Mouse (Mus musculus) embryo, embryonic 9.5 days (tissue): ENCODE measurements around the gene Gkn3.
A peak's percentile ranks its signal among the peaks of the same experiment; 100 is the strongest.

Source experiments
- DNase-seq: peaks from one replicate; pipeline ENCODE4 v3.0.0-alpha.2; 2017; ENCODE audit errors: extremely low spot score

Gkn3 gene

GRCm38 (mm10) chr6:87388877-87389276 is at the start of gene Gkn3:
Gkn3 (minus strand) TSS chr6:87388935.
- no peak for DNase-seq

DNA sequence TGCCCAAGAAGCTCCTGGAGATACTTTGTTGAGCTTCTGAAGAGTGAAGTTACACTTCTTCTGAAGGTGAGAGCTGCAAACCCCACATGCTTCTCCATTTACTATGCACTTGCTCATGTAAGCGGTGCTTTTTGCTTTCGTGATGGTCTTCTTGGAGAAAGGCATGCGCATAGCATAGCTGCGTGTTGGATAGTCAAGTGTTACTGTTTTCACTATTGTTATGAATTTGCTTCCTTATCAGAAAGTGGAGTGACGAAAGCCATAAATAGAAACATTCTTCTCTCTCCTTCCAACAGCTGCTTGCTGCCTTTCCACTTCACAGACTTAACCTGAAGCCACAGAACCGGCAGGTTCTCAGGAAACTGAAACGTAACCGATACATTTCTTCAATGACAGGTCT is 48.0 kb upstream of the Gkn3 start:
- DNase-seq, result no peak

GRCm38 (mm10) chr6:87435791-87436190 is 47.1 kb upstream of the Gkn3 start:
- no peak for DNase-seq

DNA sequence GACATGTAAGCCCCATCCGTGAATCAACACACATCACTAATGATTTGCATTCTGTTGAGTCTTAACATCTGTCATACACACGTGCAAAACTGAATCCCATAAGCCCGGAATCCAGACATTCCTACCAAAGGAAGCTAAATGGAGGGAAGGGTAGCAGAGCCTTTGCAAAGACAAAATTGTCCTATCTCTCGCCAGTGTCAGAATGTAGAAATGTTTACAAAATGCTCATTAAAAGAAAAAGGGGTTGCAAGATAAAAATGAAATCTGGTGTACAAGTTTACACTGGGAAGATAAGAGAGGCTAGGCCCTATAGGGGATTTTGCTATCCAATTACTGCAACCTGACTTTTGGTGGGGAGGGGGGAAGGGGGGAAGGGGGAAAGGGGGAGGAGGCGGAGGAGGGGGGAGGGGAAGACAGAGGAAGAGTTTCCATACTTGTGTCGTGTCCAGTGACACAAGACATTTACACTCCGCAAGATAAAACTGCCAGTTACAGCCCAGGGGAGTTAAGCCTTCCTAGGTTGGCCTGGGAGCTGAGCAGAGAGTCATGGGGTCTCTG is 39.8 kb upstream of the Gkn3 start, which contains the start of gene Bmp10:
TSS of gene Bmp10 (plus strand) at position 508 of the 558 bp plus-strand sequence.
- no peak for DNase-seq

GRCm38 (mm10) chr6:87427616-87428015 is 38.9 kb upstream of the Gkn3 start:
- DNase-seq, result no peak

GRCm38 (mm10) chr6:87426954-87427353 is 38.2 kb upstream of the Gkn3 start:
- no peak for DNase-seq

- DNase-seq, result no peak
These were observed 35.5 kb upstream of the Gkn3 start for GRCm38 (mm10) chr6:87424037-87424816.

- no peak for DNase-seq
These were observed 33.6 kb upstream of the Gkn3 start for GRCm38 (mm10) chr6:87422304-87422703.

DNA sequence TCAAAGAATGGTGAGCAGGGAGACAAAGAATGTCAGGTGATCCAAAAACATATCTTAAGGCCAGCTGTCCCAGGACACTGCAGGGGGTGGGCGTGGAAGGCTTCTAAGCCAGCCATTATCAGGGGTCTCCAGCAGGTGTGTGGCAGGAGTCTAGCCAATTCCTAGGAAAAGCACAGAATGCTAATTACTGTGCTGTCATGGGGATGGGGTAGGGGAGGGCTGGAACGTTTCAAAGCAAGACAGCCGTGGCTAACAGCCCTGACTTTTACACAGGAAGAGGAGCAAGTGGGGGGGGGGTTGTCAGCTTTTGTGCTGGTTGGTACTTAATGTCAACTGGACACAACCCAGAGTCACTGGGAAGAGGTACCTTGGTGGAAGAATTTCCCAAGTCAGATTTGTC is 23.3 kb upstream of the Gkn3 start:
- no peak for DNase-seq

DNA sequence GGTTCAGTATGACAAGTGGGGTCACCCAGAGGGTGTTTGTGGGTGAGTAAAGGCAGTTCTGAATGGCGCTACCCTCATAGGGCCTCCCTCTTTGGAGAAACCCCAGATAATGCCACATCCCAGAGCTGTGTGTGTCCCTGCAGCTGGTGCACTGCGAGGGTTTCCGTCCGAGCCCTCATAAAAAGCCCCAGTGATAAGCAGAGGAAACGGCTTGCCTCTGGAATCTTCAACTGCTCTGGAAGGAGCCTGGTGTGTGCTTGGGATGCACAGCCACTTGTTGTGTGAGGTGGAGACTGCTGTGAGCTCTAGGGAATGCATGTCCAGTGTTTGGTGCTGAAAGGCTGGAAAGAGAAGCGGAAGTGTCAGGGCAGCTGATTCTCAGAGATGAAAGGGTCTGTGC is 12.7 kb upstream of the Gkn3 start:
- DNase-seq, result no peak

DNA sequence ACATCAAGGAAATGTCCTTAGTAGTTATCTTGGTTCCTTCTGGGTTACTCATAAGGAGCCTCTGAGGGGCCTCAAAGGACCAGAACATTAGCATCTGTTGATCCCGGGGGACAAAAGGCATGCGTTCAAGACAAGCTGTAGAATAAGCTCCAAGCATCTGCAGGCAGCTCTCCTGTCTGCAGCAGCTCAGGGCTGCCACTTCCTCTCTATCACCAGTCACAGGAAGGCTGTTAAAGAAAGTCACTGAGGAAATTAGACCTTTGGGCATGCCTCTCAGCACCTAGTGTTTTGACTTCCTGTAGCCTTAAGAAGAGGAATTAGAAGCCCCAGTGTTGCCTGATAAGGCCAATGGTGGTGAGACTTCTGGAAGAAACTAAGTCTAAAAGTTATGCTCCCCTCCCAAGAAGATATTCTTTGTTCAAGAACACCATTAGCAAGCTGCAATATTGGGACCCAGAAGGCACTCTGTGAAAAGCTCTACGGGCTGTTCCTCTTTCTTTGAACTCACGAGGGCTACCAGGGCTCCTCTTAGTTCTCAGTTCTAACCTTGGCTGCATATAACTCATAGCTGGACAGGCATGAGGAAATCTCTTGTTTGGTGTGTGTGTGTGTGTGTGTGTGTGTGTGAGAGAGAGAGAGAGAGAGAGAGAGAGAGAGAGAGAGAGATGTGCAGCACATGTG is 11.3 kb upstream of the Gkn3 start:
- no peak for DNase-seq

- peak; percentile 60 for DNase-seq
These were observed 10.4 kb upstream of the Gkn3 start for GRCm38 (mm10) chr6:87399137-87399536.

DNA sequence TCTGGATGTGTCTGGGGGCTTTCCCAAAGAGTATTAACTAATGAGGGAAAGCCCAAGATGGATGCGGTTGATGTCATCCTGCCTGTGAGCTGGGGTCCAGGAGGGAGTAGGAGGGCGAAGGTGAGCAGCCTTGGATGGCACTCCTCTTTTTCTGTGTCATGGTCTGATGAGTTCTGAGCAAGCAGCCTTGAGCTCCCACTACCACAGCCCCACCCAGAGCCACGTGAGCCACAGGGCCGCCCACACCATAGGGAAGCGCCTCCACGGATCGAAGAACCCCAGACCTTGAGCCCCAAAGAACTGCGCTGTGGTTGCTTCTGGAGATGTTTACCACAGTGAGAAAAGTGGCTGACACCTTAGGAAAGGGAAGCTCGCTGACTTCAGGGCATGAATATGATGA is 6.0 kb upstream of the Gkn3 start:
- no peak for DNase-seq

DNA sequence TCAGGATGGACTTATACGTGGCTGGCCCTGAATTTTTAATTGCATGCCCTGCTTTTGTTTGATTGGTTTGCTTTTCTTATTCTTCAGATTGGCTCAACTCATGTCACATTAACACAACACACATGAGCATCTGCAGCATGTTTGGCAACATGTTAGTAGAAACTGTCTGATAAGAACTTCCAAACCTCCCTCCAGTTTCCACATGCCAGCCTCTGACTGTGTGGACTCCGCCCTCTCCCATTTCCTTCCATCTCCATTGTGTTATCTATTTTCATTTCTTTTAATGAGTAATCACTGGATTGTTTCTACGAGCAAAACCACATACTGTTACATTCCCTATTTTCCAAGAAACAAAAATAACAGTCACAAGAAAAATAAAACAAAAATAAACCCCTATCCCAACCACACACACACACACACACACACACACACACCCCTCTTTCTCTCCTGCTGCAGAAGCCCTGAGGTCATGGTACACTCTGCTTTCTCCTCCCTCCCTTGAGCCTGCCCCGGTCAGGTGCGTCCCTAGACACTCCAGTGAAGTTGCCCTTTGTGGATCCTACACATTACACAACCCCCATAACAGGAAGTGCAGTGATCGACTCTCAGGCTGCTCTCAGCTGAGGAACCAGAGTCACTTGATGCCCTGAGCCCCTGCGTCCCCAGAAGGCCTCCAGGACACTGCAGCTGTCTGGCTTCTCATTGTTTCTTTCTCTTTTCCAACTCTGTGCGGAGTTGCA is 4.9 kb upstream of the Gkn3 start:
- no peak for DNase-seq

DNA sequence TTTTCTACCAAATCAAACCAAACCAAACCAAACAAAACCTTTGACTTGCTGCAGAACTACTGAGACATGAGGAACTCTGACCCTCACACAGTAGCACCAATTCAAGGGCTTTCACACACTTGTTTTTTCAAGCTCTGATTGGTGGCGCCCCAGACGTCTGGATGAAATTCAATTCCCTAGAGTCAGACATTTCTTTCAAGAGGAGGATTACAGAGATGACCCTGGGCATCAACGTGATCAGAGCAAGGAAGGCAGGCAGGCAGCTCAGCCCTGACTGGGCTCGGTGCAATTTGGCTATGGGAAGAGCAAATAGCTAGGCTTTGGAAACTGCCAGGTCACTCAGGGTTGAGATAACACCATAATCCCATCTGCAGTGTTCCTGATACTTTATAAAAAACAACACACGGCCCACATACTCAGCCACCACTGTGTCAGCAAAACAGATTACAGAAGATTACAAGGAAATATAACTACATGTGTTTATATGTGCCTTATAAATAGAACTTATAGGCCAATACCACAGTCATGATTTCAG is 787 bp upstream of the Gkn3 start:
- no peak for DNase-seq

- DNase-seq, result no peak
These were observed 2.1 kb downstream of the Gkn3 start for GRCm38 (mm10) chr6:87386681-87387080.

DNA sequence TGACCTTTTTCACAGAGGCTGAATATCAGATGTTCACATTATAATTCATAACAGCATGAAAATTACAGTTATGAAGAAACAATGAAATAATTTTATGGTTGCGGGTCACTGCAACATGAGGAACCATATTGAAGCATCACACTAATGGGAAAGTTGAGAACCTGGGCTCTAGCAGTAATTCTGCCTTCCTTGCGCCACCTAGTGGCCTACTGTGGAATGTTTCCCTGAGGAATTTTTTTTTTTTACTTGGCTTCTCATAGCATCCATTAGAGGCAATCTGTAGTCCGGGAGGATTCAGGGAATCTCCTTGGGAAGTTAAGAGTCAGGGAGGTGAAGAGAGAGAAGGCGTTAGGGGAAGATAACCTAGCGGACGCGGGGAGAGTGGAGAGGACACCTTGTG is 2.5 kb downstream of the Gkn3 start:
- peak; percentile 76 for DNase-seq

DNA sequence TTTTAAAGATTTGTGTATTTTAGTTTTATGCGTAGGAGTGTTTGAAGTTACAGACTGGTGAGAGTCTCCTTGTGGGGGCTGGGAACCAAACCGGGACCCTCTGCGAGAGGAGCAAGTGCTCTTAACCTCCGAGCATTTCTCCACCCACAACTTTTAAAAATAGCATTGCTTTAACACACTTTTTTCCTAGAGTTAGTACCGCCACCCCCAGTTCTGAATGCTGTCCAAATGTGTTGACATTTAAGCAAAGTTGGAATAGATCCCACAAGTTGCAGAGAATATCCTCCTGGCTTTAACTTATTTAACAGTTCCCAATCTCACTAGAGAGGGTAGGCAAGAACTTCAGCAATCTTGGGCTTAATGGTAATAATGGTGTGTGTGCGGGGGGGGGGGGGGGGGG is 4.0 kb downstream of the Gkn3 start:
- no peak for DNase-seq

GRCm38 (mm10) chr6:87383926-87384691 is 4.6 kb downstream of the Gkn3 start:
- peak; percentile 34 for DNase-seq

DNA sequence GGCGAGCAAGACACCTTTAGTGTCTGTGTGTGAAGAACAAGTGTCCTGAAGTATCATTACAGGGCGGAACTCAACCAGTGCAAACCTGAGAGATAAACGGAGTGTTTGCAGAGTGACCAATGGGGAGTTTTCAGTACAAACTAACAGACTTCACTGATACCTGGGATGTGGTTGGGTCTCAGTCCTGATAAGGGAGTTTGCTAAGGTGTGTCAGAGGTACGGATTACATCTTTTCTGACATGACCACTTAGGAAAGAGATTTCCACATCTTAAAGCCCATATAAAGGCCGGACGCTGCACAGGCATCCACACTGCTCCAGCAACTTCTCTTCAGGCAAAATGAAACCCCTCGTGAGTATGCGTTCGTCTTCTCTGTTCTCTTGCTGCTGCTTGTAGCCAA is 15.7 kb downstream of the Gkn3 start, which contains the start of gene Gkn2:
TSS of gene Gkn2 (plus strand) at position 301 of the 400 bp plus-strand sequence.
- DNase-seq, result no peak

DNA sequence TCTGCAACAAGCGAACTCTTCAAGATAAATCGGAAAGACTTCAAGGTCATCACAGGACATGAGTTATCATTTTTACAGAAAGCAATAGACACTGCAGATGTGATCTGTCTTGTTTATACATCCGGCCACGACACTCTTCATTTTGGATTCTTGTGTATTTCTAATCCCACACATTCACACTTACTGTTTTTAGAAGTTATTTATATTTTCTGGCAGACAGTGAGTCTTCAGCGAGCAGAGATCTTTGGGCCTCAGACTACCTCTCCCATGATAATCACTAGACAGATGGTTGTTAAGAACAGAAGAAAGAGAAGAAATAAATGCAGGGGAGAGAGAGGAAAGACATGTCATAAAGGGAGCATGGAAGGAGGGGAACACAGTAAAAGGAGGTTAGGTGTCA is 19.5 kb downstream of the Gkn3 start:
- no peak for DNase-seq
